Mouse (Mus musculus) 416B (cell line): ENCODE results near the gene Speer4f2.
A peak's percentile ranks its signal among the peaks of the same experiment; 100 is the strongest.
"Not testable (repeated sequence)": the region's sequence is repeated elsewhere in the genome, so short reads cannot be mapped to it uniquely, and the experiment has no call there.

Source experiments
- DNase-seq: peaks from one replicate; pipeline ENCODE4 v3.0.0; 2011; ENCODE audit warnings: low read depth

Speer4f2 gene

DNA sequence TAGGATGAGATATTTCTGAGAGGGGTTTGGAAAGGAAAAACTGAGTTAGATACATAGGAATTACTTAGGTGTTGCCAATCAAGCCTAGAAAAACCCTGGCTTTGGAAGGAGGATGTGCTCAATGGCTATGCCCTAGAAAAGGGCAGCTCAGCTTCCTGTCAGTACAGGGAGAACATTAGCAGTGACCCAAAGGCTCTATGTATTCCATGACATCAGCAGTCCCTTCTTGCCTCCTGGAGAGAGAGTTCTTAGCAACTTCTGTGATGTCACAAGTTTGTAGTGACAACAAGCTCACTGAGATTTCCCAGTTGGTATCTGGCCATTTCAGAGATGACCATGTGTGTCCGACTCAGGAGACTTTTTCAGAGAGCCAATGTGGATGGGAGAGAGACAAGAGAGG is at the start of gene Speer4f2:
TSS of gene Speer4f2 (plus strand) at position 301 of the 400 bp plus-strand sequence.
- DNase-seq: not testable (repeated sequence)

DNA sequence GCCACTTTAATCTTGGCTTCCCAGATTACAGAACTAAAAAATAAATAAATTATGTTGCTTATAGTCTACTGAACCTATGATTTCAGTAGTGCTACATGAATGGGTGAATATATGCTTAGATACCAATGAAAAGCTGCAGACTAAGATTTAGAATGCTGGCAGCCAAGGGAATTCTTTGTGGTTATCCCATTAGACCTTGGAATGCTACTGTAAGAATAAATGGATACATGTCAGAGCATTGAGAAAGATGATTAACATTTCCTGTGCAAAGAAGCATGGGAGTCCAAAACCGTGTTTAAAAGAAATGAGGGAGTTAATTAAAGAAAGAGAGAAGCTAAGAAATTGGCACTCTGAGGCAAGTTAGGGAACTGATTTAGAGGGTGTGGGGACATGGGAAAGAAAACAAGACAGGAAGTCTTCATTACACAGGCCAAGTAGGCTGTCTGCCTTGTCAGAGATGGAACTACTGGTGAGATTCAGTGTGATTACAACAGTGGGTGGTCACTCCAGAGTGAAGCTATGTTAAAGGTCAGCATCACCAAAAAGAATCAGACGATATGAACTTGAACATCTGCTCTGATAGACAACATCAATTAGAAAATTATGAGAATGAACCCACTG is 43.9 kb upstream of the Speer4f2 start:
- DNase-seq: no peak

DNA sequence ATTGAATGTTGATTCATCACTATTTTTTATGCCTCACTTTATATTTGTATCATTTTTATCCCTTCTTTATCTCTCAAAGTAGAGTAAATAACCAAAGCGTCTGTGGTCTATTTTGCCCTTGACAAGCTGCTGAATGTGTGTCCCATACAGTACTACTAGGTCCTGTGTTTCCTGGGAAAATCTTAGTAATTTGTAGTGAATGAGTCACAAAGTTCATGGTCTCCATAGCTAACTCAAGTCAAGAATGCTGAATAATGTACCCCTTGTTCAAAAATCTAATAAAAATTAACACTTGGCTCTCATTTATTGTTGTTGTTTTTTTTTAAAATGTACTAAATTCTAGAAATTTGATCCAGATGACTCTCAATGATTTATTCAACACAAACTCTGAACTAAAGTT is 38.1 kb upstream of the Speer4f2 start:
- no peak for DNase-seq

DNA sequence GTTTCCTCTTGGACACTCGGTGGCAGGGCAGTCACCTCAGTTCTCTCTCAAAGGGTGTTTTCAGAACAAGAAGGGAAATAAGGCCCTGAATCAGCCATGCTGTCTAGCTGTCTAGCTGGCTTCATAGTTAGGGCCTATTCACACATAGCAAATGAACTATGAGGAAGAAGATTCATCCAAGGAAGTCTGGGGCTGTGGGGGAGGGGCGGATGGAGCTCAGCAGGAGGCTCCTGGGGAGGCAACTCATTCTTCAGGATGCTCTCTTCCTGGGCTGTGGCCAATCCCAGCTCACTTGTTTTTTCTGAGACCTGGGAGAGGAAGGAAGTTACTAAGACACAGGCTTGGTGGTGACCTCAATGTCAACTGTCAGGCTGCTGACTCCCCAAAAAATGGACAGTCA is 27.2 kb upstream of the Speer4f2 start:
- DNase-seq: peak; percentile 3

DNA sequence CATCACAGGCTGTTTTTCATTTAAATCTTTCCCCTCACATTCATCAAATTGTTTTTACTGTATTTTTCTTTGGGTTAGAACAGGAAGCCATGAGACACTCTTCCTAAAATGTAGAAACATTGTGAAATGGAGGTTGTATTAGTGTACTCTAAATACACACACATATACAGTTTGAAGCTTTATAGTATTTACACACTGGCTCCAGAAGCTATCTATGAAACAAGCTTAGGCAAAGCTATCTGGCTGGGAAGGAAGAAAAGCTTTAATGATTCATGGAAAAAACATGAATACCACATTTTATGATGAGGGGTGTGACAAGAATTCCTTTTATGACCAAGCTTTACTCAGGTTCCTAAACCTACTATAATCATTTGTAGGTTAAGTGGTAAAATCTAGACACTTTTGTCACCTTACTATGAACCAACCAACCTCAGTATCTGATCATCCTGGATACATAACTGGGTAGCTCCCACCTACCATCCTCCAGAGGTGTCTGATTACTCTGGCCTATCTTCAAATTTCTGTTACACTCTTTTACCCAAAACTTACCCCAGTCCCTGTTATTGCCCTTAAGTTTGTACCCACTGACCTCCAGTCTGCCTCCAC is 13.5 kb upstream of the Speer4f2 start:
- DNase-seq: no peak

DNA sequence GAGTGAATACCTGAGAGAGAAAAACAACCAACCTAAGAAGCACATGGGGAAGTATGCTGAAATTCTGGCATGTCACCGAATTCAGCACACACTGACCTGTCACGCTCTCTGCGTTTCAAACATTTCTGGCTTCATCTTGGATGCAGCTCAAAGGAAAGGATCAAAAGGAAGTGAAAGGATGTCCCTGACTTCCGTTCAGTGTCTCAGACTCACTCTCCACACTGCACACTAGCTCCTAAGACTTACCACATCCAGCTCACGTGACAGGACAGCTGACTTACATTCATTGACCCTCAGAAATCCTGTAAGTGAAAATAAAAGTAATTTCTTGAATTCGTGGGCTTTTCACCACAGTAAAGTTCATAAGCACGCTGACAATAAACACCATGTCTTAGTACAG is 16.9 kb downstream of the Speer4f2 start:
- DNase-seq: peak; percentile 8

DNA sequence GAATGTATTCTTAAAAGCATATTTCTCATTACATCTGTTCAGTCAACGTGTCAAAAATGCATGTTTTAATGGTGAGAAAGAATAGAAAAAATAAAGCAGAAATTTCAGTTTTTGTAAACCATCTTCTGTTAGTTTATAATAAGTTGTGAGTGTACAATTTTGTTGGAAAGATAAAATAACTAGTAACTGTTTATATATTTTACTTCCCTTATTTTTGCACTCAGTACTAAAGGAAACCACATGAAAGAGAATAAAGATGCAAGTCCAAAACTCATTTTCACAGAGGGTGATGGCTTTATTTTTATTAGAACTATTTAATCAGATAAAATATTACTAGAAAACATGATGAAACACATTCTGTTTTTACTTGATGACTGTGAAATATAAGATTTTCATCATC is 18.2 kb downstream of the Speer4f2 start:
- DNase-seq: no peak

DNA sequence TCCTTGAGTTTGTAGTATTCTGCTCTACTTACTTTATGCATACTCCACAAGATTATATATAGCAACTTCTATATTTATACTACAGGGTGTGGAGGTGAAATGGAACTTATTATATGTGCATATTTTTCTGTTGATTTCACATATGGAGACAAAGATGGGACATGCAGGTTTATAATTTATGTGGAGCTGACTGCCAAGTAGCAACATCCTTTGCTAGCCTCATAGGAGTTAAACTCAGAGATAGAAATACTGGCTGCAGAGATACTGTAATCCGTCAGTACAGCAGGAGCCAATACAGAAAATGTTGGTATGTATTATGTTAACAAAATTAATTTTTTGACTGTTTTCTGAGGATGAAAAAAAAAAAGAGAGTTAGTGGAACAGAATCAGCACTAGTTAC is 27.6 kb downstream of the Speer4f2 start:
- DNase-seq: no peak

DNA sequence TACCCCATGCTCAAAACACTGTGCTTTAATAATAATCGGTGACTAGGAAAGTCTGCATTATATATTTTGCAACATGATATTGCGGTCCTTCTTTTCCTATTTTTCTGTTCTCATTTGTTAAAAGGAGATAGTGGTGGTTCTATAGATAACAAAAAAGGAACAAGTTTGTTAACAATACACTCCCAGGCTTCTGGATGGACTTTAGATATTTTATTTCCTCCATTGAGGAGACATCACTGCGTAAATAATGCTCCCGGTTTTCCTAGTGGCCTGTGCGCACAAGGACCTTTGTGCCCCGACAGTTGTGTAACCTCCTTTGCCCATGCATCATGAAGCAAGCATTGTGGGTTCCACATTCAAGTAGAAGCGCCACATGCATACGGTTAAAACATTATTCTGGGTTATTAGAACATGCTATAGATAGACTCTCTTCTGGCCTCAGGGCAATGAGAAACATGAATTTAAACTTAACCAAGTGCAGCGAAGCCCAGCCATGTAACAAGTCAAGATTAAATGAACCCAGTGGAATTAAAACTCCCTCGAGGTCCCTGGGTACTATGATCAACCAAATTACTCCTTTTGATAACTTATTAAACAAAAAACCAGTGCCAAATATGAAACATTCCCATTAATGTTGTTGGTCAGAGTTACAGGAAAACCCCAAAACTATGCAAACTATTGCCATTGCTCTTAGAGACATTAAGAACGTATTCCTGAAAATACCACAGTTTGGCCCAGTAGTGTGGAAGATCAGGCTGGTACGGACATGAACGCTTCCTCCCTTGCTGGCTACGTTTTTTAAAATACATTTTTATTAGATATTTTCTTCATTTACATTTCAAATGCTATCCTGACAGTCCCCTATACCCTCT is 28.5 kb downstream of the Speer4f2 start:
- DNase-seq: no peak

DNA sequence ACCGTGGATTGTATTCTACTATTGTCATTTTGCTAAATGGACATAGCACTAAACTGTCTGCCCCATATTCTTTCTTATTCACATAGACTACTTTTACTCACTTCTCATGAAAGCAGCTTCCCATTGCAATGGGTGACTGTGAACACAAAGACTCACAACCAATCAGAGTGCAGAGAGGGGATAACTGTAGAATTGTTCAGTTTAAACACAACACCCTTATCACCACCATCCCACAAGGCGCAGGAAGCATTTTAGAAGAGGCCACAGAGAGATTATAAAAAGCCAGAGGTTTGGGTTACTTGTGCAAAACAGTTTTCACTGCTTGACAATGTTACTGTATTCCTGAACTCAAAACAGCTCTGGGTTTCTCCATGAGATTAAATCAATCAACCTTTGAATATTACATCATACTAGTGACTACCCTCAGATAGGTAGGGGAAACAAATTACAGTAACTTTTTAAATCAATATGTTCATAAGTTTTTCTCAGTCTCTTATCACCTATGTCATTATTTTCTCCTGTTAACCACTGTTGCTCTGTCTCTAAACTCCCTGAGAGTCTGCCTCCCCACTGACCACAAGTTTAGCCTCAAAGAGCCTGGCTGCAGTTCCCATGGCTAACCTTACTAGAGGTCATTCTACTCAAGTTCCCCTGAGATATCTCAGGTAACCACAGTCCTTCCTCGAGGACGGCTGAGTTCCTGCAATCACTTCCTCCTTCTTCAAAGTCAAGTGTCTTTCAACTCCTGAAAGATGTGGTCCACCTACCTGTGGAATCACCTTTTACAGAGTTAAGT is 29.5 kb downstream of the Speer4f2 start:
- DNase-seq: peak; percentile 15

DNA sequence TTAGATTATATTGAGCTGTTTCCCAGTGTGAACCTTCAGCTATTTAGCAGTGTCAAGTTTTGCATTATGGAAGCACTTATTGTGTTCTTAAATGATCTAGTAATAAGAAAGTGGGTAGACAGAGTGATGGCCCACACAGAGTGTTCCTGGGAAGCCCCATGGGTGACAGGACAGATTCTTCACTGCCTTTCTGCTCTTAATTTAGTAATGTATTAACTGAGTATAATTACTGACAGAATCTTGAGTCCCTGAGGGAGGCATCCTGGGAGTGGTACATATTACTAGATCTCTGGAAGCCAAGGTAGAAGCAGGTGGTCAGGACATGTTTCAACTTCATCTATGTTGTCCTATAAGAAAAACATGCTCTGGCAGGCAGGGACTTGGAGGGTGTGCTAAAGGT is 30.6 kb downstream of the Speer4f2 start:
- no peak for DNase-seq

DNA sequence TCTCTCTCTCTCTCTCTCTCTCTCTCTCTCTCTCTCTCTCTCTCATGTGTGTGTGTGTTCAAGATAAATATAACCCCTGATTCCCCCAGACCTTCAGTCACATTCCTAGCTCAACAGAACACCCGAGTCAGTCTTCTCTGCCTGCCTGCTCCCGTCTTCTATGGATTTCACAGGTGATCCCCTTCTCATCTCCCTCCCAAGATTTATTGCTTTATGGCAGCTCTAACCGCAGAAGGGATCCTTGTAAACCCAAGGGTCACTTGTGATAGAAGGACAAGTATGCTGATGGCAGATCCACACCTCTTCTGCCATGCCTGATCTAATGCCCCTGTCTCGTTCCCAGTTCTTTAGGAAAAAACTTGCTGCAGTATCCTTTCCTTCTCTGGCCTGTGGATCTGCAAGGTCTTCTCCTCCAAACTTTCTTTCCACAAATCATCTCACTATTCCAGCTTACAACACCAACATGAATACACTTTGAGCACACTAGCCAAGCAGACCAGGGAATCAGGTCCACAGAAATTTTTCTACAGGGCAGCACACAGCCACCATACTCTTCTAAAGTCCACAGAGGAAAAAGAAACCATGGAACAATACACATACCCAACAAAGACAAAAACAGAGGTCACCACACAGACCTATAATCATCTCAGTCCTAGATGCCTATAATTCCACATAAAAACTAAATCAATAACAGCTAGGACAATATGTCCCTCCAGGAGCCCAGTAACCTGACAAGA is 36.1 kb downstream of the Speer4f2 start:
- DNase-seq: no peak

DNA sequence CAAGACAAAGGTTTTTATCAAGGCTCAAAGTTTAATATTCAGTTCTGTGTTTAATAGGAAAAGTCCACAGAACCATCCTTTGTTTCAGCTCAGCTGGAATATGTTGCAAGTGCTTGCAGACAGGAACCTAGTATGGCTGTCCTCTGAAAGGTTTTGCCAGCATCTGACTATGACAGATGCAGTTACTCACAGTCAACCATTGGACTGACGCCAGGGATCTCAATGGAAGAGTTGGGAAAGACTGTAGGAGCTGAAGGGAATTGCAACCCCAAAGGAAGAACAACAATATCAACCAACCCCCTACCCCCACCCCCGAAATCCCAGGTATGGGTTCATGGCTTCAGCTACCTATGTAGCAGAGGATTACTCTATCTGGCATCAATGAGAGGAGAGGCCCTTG is 44.2 kb downstream of the Speer4f2 start:
- DNase-seq: no peak

DNA sequence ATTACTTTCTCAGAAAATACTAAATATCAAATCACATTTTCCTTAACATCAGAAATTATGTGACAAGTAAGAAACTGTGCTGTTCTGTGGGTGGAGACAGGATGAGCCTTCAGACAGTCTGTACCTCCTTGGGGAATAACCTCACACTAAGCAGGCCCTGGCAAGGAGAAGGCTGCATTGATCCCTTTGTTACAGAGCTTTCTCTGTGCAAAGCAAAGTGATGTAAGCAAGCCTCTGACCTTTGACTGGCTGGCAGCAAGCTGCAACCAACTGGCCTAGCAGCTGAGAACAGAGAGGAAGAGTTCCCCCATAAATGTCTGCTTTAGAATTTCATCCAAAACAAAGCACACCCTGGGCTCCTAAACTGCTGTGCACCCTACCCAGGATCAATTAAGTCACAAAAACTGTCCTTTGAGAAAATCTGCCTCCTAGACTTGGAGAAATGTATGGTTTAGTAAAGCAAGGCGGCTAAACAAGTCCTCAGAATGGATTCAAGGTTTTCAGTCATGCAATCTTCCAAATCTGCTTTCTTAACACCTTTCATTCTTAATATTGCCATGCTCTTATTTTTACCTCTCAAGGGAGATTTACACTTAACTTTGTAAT is 46.3 kb downstream of the Speer4f2 start:
- DNase-seq: no peak

DNA sequence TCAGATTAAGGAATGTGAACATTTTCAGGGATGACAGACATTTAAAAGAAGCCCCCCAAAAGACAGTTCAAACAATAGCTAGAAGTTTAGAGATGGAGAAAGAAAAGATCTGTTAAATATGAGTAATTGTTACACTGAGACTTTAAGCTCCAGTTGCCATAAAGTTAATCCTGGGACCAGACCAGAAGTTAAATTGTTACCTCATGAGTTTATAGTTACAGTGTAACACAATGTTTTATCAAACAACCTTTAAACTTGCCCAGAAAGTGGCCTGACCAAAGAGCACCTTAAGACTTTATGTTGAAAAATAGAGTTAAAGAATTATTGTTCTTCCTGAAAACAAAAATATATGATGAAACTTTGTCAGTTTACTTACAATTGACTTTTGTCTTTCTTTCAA is 46.9 kb downstream of the Speer4f2 start:
- no peak for DNase-seq

DNA sequence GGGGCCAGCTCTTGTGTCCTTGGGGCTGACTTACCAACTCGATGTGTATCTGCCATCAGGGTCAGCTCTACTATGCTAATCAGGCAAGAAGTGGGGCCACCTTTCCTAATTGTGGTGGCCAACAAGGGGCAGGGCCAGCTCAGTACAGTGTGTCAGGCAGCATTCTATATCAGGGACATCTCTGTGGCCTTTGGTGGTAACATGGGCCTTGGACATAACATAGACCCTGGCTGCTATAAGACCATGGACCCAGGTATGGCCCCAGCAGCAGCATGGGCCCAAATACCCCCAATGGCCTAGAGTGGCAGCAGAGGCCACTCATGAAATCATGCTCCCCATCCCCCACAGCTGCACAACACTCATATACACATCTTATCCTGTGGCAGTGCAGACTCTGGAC is 49.2 kb downstream of the Speer4f2 start:
- DNase-seq: no peak

DNA sequence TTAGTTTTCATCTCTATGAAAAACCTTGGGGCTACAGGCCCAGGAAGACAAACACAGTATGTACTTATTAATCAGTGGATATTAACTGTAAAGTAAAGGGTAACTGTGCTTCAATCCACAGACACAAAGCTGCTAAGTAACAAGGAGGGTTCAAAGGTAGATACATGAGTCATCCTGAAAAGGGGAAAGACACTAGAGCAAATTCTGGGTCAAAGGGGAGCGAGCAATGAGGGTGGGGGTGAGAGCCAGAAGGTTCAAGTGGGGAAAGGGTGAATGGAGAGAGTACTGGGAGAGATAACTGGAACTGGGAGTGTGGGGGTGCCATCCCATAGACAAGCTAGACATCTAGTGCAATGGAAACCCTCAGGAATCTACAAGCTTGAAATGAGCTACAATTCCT is 54.0 kb downstream of the Speer4f2 start:
- no peak for DNase-seq
